Comparison of ENCODE assay signal across 7 mouse cellular contexts in genomic region chr6:51174443-51175021, GRCm38 (mm10).
A peak's percentile ranks its signal among the peaks of the same experiment; 100 is the strongest.
DNase-seq lines count a peak whose midpoint lies in the region; ATAC-seq and TF ChIP-seq lines count a peak whose summit lies in the region.

No protein-coding gene starts in this region.

- H3K9ac ChIP-seq in embryonic facial prominence, embryonic 14.5 days (ENCODE audit: low read depth, low read length): peak overlapping the region; percentile 30; the same call in 1 of the 2 replicates
- no peak overlapping the region for H3K9ac ChIP-seq in liver, embryonic 16.5 days (ENCODE audit: low read depth, low read length)

- H3K4me2 ChIP-seq in embryonic facial prominence, embryonic 14.5 days (ENCODE audit: low read depth, low read length): peak overlapping the region; percentile 65
- no peak overlapping the region for H3K4me2 ChIP-seq in liver, embryonic 16.5 days (ENCODE audit: low read depth, low read length)

- no peak overlapping the region for H3K4me3 ChIP-seq in kidney, adult 2 months (ENCODE audit: insufficient read depth, low read depth, low read length)
- H3K4me3 ChIP-seq in embryonic facial prominence, embryonic 14.5 days (ENCODE audit: low read depth, low read length): peak overlapping the region; percentile 33; the same call in 1 of the 2 replicates
- H3K4me3 ChIP-seq in liver, embryonic 16.5 days (ENCODE audit: low read depth, low read length): peak overlapping the region; percentile 20; the same call in 1 of the 2 replicates

- WGBS in kidney, adult 2 months: 71% methylated on average over 18 of the region's 18 CpGs
- WGBS in embryonic facial prominence, embryonic 14.5 days: 12% methylated on average over 18 of the region's 18 CpGs
- WGBS in liver, embryonic 16.5 days (ENCODE audit: insufficient replicate concordance): 4% methylated on average over 18 of the region's 18 CpGs

- H3K27ac ChIP-seq in kidney, adult 2 months (ENCODE audit: insufficient read depth, low read depth, low read length): no peak overlapping the region
- H3K27ac ChIP-seq in embryonic facial prominence, embryonic 14.5 days (replicated peaks; ENCODE audit: low read depth, low read length): peak overlapping the region; percentile 94; the same call in 1 of the 2 replicates
- H3K27ac ChIP-seq in liver, embryonic 16.5 days (ENCODE audit: low read length): no peak overlapping the region

- peak; percentile 36 for DNase-seq in kidney, postnatal 10 days
- no peak for DNase-seq in kidney, adult 2 months
- DNase-seq in ZHBTc4 (ENCODE audit: low read depth, low spot score): peak; percentile 65
- no peak for DNase-seq in embryonic facial prominence, embryonic 14.5 days (ENCODE audit: low spot score)
- DNase-seq in gastrocnemius, postnatal 4 days (ENCODE audit: low spot score in 2 of 2): no peak
- no peak for DNase-seq in ovary, postnatal 36 days (ENCODE audit: low spot score)

- no peak for TF ChIP-seq CTCF in kidney, adult 2 months (conservative IDR thresholded peaks at IDR 0.05; ENCODE audit: insufficient read depth, insufficient read length, low read depth, low read length)

- no peaks in the 10 kb centered on the region for H3K9me3 ChIP-seq in embryonic facial prominence, embryonic 14.5 days (ENCODE audit: control insufficient read depth, low read length)
- no peaks in the 10 kb centered on the region; the same call in 1 of the 2 replicates for H3K9me3 ChIP-seq in liver, embryonic 16.5 days (replicated peaks; ENCODE audit: control insufficient read depth, low read length)

- H3K36me3 ChIP-seq in kidney, adult 2 months (ENCODE audit: control insufficient read depth, insufficient read depth, low read length): no peaks in the 10 kb centered on the region
- H3K36me3 ChIP-seq in embryonic facial prominence, embryonic 14.5 days (ENCODE audit: control insufficient read depth, insufficient read depth, low read length): no peaks in the 10 kb centered on the region
- no peaks in the 10 kb centered on the region for H3K36me3 ChIP-seq in liver, embryonic 16.5 days (ENCODE audit: control insufficient read depth, insufficient read depth)

- peaks cover 14% of the 10 kb centered on the region for H3K27me3 ChIP-seq in kidney, adult 2 months (replicated peaks; ENCODE audit: control insufficient read depth, insufficient read depth, low read length)
- peaks cover 51% of the 10 kb centered on the region for H3K27me3 ChIP-seq in embryonic facial prominence, embryonic 14.5 days (replicated peaks; ENCODE audit: control insufficient read depth, insufficient read depth, low read length)
- peaks cover 81% of the 10 kb centered on the region for H3K27me3 ChIP-seq in liver, embryonic 16.5 days (ENCODE audit: control insufficient read depth, insufficient read depth, low read depth, low read length)

- no peak for ATAC-seq in embryonic facial prominence, embryonic 14.5 days (ENCODE audit: low read depth)
- no peak for ATAC-seq in liver, embryonic 16.5 days (ENCODE audit: low read depth)

- H3K4me1 ChIP-seq in kidney, adult 2 months (ENCODE audit: control insufficient read depth, insufficient read depth, low read length): no peaks in the 10 kb centered on the region; the same call in 1 of the 2 replicates
- peaks cover 17% of the 10 kb centered on the region for H3K4me1 ChIP-seq in embryonic facial prominence, embryonic 14.5 days (ENCODE audit: control insufficient read depth, insufficient read depth, low read length)
- H3K4me1 ChIP-seq in liver, embryonic 16.5 days (ENCODE audit: control insufficient read depth, low read depth, low read length): peaks cover 5% of the 10 kb centered on the region

- TF ChIP-seq POLR2A in kidney, adult 2 months (IDR thresholded peaks at IDR 0.05; ENCODE audit: low read depth, low read length): no peak

Comparison
In these comparisons a context has a peak if more than half of its experiments do, and no peak if none do; other contexts are left out.
1. DNase-seq: peak in kidney, postnatal 10 days (single experiment) and ZHBTc4 (single experiment); none in kidney, adult 2 months (single experiment), embryonic facial prominence, embryonic 14.5 days (single experiment), gastrocnemius, postnatal 4 days (0 of 2) and ovary, postnatal 36 days (single experiment).